Mouse (Mus musculus) brain, embryonic 14.5 days (tissue): ENCODE data around the gene Vmn1r32. TPM values are rescaled to one million over a fixed set of nuclear protein-coding genes. Genes with fewer than 3 reads are reported as not detected.

ENCODE experiments used
- DNase-seq: peaks from one replicate; pipeline ENCODE4 v3.0.0-alpha.2; 2011; ENCODE audit warnings: low read depth
- CTCF ChIP-seq: fragments of 200-500 bp; IDR thresholded peaks from 2 replicates; pipeline ENCODE4 v1.5.1; 2012; ENCODE audit warnings: inconsistent platforms, mild to moderate bottlenecking, moderate library complexity, borderline replicate concordance; ENCODE audit not compliant: insufficient read depth, insufficient read length; ENCODE audit errors: extremely low read depth
- POLR2A ChIP-seq: fragments of 200-500 bp; IDR thresholded peaks from 2 replicates; pipeline ENCODE4 v1.6.1; 2012; ENCODE audit warnings: mild to moderate bottlenecking, inconsistent platforms, borderline replicate concordance; ENCODE audit not compliant: poor library complexity, insufficient read depth, insufficient read length, severe bottlenecking; ENCODE audit errors: extremely low read depth
- polyA plus RNA-seq: library from polyadenylated mRNA; depleted of rRNA; stranded (reverse); fragments of >200 nt; gene quantifications from 2 replicates; pipeline ENCODE4 v1.2.3, GENCODE M21; 2012; rRNA removed

The Vmn1r32 gene
- polyA plus RNA-seq = not detected in 2 replicates

DNA sequence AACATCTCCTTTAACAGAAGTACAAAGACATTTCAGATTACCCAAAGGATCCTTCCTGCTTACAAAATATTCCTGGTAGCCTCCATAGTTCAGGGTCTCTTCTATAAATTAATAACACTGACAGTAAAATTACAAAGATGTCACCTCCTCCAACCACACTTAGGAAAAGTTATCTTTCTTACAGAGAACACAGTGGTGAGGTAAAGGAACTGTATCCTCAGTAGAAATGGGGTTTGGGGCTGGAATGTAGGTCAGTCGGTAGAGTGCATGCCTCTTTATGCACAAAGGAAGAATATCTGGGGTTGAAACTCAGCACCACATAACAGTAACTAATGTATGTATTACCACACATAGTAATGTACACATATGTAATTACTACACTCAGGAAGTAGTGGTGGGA, at the start of gene Vmn1r32:
TSS of gene Vmn1r32 (minus strand) at position 101 of the 400 bp plus-strand sequence.
- TF ChIP-seq CTCF = no peak
- TF ChIP-seq POLR2A = no peak
- DNase-seq = no peak

DNA sequence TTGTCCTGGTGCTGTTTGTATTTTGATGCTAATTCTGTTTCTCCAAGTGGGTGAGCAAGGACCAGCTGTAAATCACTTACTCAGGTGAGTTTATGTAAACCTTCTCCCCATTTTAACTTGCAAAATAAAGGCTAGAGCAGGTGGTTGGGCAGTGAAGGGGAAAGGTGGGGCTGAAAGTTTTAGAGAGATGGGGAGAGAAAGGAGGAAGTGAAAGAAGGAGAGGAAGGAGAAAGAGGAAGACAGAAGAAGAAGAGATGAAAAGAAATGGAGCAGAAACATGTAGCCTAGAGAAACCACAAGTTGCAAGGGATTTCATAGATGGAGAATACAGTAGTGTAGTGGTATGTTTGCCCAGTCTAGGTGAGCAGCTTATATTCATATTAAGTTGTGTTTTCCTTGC, 35.9 kb upstream of the Vmn1r32 start:
- no peak for DNase-seq
- TF ChIP-seq POLR2A (no peak), CTCF (no peak)

DNA sequence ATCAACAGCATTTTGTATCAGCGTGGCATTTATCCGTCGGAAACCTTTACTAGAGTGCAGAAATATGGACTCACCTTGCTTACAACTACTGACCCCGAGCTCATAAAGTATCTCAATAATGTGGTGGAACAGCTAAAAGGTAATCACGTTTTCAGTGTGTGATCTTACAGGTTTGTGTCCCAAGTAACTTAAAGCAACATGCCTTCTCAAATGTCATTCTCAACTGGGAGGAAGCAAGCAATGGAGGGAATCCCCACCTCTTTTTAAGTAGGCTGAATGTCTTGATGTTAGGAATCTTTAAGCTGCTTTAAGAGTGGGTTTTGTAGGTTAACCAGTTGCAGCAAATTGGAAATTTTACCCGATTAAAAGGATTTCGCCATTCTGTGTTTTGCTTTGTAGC, 23.9 kb downstream of the Vmn1r32 start:
- peak; percentile 15 for DNase-seq
- TF ChIP-seq POLR2A (no peak), CTCF (no peak)

DNA sequence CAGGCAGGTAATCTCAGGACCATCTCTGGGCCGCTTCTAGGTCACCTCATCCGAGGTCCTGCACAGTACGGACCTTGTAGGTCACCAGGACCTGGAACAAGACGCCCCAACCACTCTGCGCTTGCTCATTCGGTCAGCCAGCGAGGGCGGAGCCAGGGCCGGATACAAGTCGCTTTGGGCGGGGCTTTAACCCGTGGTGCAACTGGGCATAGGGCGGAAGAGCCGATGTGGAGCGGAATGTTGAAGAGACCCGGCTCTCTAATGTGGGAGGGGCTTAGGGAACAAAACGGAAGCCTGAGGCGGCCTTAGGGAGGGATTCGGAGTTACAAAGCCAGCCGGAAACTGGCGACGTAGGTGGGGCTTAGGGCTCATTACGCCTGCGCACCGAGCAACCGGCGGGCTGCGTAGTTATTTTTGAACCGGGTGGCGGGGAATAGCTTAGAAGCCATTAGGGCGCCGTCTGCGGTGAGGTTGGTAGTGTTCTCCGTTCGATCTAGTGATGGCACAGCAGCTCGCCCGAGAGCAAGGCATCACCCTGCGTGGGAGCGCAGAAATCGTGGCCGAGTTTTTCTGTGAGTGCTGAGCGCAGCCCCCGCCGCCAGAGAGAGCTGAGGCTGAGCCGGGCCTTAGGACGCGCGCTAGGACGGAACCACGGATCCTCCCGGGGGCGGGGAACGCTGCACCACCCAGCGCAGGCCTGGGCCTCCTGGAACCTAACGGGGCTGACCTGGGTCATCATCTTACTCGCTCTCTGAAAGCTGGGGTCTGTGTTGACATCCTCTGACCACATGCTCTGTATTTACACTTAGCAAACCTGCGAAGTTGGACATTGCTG, 24.7 kb downstream of the Vmn1r32 start, which contains the start of gene Mad2l1:
TSS of gene Mad2l1 (plus strand) at position 363 of the 835 bp plus-strand sequence.
- TF ChIP-seq CTCF (no peak), POLR2A (peak; percentile 29; the same call in 1 of the 2 replicates)
- DNase-seq = peak; percentile 100

DNA sequence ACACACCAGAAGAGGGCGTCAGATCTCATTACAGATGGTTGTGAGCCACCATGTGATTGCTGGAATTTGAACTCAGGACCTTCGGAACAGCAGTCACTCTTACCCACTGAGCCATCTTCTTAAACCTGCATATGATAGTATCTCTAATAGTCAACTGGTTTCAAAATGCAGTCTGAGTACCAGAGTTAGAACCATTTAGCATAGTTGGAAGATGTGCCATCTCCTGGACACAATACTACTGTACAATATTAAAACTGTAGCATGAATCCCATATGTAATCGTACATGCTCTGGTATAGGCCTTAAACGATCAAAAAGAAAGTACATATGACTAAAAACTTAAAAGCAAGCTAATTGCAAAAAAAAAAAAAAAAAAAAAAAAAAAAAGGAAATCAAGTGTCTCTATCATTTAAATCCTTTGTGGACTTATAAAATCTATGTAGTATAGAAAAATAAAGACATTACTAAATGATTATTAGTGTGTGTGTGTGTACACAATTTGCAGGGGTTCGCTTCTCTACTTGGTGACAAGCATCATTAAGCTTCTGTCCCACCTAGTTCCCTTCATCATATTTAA, 25.4 kb downstream of the Vmn1r32 start:
- no peak for TF ChIP-seq POLR2A
- TF ChIP-seq CTCF = no peak
- DNase-seq = peak; percentile 15

DNA sequence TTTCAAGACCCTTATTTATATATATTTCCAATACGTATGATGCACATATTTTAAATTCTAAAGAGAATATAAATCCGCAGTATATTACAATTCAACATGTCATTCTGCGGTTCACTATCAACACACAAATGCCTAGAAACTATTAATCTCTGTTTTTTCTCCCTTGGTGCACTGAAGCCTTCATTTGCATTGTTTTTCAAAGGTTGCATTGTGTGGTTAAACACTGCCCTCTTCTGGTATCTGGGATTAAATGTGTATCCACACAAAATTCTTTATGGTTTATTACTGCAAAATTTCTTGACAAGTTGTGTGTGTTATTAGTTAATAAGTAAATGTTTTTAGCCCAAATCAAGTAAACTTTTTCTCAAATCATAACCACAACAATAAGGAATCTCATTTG, 26.7 kb downstream of the Vmn1r32 start:
- no peak for TF ChIP-seq POLR2A
- TF ChIP-seq CTCF = peak; percentile 27
- DNase-seq = peak; percentile 84

DNA sequence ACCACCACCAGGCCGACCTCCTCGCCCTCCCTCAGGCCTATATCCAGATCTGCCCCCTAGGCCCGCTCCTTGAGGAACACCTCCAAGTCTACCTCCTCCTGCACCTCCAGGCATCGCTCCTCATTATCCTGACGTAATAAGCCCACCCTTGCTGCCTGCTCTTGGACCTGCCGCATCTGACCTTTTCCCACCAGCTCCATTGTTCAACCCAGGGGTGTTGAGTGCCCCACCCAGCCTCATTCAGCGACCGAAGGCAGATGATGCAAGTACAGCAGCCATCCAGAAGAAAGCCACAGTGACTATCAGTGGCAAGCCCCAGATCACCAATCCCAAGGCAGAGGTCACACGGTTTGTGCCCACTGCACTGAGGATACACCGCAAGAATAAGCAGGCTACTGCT, 31.5 kb downstream of the Vmn1r32 start:
- TF ChIP-seq POLR2A = no peak
- TF ChIP-seq CTCF = no peak
- no peak for DNase-seq

DNA sequence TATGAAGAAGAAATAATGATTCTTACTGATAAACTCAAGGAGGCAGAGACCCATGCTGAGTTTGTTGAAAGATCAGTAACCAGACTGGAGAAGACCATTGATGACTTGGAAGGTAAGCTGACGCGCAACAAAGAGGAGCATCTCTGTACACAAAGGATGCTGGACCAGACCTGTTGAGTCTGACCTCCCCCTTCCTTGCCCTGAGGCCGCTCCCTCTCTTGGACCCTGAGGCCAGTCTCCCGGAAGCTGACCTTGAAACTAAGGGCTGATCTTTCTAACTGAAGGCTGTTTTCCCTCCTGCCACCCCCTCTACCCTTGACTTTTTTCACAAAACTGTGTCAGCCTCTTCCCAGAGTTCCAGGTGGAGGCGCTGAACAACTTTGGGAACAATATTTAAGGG, 43.5 kb downstream of the Vmn1r32 start:
- no peak for DNase-seq
- TF ChIP-seq POLR2A = no peak
- TF ChIP-seq CTCF = no peak

Other genes starting within 250 kb of the Vmn1r32 start
- gene Mad2l1, start 24.7 kb downstream of the Vmn1r32 start, polyA plus RNA-seq = 24.3 and 40.0 TPM in 2 replicates
- not detected in 2 replicates for gene Vmn1r33, start 58.2 kb upstream of the Vmn1r32 start, polyA plus RNA-seq
- gene Vmn1r34, start 83.8 kb upstream of the Vmn1r32 start, polyA plus RNA-seq = not detected in 2 replicates
- gene Vmn1r35, start 125.8 kb upstream of the Vmn1r32 start, polyA plus RNA-seq = not detected in 2 replicates
- not detected in 2 replicates for gene Vmn1r36, start 159.1 kb upstream of the Vmn1r32 start, polyA plus RNA-seq
- gene Vmn1r37, start 169.3 kb upstream of the Vmn1r32 start, polyA plus RNA-seq = not detected in 2 replicates
- not detected in 2 replicates for gene Vmn1r38, start 222.5 kb upstream of the Vmn1r32 start, polyA plus RNA-seq